Mouse (Mus musculus) neural tube, embryonic 11.5 days (tissue): ENCODE measurements at regions not wholly inside any gene's neighbourhood (a gene's known extent, or its start where the extent isn't known, plus 50 kb on each side); places are given as distances from the start of the nearest gene placed in this dataset.

Source experiments
- ATAC-seq: fragments of 200-750 bp; cut with Nextera tagmentation; 2 replicates; pipeline ENCODE4 v1.8.0; 2017; ENCODE audit warnings: moderate number of reproducible peaks, mild to moderate bottlenecking, moderate TSS enrichment, moderate library complexity; ENCODE audit not compliant: insufficient read depth, low FRiP score, low TSS enrichment
- DNase-seq: peaks from one replicate; pipeline ENCODE4 v3.0.0-alpha.2; 2015; ENCODE audit warnings: low spot score
- H3K27ac ChIP-seq: fragments of 300-500 bp; sonication (generic); 2 replicates; pipeline ENCODE4 v1.5.1; 2014; ENCODE audit warnings: low read depth, mild to moderate bottlenecking, low read length
- H3K27me3 ChIP-seq: fragments of 300-500 bp; sonication (generic); 2 replicates; pipeline ENCODE4 v1.6.1; 2014; ENCODE audit warnings: mild to moderate bottlenecking, low read length, mixed read lengths; ENCODE audit not compliant: control insufficient read depth, insufficient read depth
- H3K36me3 ChIP-seq: fragments of 300-500 bp; sonication (generic); 2 replicates; pipeline ENCODE4 v1.6.1; 2014; ENCODE audit warnings: mild to moderate bottlenecking, low read length, moderate library complexity, mixed read lengths; ENCODE audit not compliant: control insufficient read depth, insufficient read depth
- H3K4me1 ChIP-seq: fragments of 300-500 bp; sonication (generic); 2 replicates; pipeline ENCODE4 v1.6.1; 2014; ENCODE audit warnings: low read length, mixed read lengths; ENCODE audit not compliant: control insufficient read depth, insufficient read depth
- H3K4me2 ChIP-seq: fragments of 300-500 bp; sonication (generic); 2 replicates; pipeline ENCODE4 v1.6.1; 2014; ENCODE audit warnings: low read depth, mild to moderate bottlenecking, moderate library complexity
- H3K4me3 ChIP-seq: fragments of 300-500 bp; sonication (generic); 2 replicates; pipeline ENCODE4 v1.5.1; 2014; ENCODE audit warnings: low read depth, low read length
- H3K9ac ChIP-seq: fragments of 300-500 bp; sonication (generic); 2 replicates; pipeline ENCODE4 v1.6.1; 2014; ENCODE audit warnings: mild to moderate bottlenecking, low read length
- H3K9me3 ChIP-seq: fragments of 300-500 bp; sonication (generic); 2 replicates; pipeline ENCODE4 v1.6.1; 2016; ENCODE audit warnings: low read length; ENCODE audit not compliant: control insufficient read depth
- WGBS: fragments of 180-500 bp; shearing (Covaris S2); extraction: QIAGEN DNeasy Blood & Tissue Kit; methylation state at CpG from one replicate; pipeline ENCODE4 v1.1.7; 2014; 5-methylcytosine and 5-hydroxymethylcytosine counted together

DNA sequence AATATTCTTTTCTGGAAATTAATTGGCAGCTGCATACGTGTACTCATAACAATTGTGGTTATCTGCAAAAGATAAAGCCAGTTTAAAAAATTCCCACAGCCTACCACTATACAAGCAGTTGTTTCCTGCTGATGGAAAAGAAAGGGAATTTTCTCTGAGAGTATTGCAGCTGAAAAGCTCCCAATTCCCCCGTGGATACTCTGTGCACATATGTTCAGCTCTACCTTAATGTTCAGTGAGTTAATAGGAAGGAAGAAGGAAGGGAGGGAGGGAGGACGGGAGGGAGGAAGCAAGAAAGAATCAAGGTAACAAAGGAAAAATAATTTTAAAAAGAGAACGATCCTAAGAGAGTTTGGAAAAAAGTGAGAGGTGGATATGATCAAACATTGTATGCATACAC lies 1333.9 kb upstream of the Slc10a2 start:
- Histone ChIP-seq H3K27ac (no peak overlapping the region), H3K9me3 (no peaks in the 10 kb centered on the region), H3K9ac (no peak overlapping the region), H3K27me3 (no peaks in the 10 kb centered on the region), H3K36me3 (no peaks in the 10 kb centered on the region), H3K4me3 (no peak overlapping the region), H3K4me1 (no peaks in the 10 kb centered on the region), H3K4me2 (no peak overlapping the region)
- ATAC-seq: no peak
- DNase-seq: no peak
- WGBS: 74% methylated on average over 4 of the region's 4 CpGs
